Mouse (Mus musculus): ENCODE measurements around the gene Smtnl2. TPM values are rescaled to one million over a fixed set of nuclear protein-coding genes. Genes with fewer than 3 reads are reported as not detected.
"Not testable (repeated sequence)": the region's sequence is repeated elsewhere in the genome, so short reads cannot be mapped to it uniquely, and the experiment has no call there.

Gene Smtnl2
- polyA plus RNA-seq, 1 experiment from 2014 or later: 5.5 TPM

DNA sequence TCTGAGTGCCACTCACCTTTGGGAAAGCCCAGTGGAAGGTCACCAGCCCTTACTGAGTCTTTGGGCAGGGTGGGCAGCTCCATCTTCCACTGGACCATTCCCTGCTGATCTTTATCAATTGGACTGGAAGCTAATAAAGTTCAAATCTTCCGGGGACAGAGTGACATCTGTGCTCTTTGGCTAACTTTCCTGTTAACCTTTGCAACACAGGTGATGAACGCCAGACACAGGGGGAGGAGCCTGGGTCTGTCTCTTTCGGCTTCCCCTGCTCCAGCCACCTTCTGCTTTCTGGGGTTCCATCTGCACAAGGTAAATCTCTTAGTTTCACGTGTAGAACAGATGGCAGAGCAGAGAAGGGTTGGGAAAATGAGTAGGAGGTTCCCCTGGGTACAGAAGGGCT lies 26.9 kb upstream of the Smtnl2 start:
- H3K27me3 ChIP-seq: no peaks in the 10 kb centered on the region
- peaks cover 13% of the 10 kb centered on the region for H3K36me3 ChIP-seq
- no peak overlapping the region for H3K27ac ChIP-seq
- H3K4me1 ChIP-seq (replicated peaks): peaks cover 28% of the 10 kb centered on the region
- ATAC-seq (ENCODE audit: low read depth) (no peak), DNase-seq (no peak)
- no peak overlapping the region for H3K4me2 ChIP-seq
- WGBS (ENCODE audit: insufficient replicate concordance): 49% methylated on average over 4 of the region's 4 CpGs
- H3K4me3 ChIP-seq (replicated peaks): no peak overlapping the region
- no peaks in the 10 kb centered on the region for H3K9me3 ChIP-seq (replicated peaks)
- H3K9ac ChIP-seq: no peak overlapping the region

DNA sequence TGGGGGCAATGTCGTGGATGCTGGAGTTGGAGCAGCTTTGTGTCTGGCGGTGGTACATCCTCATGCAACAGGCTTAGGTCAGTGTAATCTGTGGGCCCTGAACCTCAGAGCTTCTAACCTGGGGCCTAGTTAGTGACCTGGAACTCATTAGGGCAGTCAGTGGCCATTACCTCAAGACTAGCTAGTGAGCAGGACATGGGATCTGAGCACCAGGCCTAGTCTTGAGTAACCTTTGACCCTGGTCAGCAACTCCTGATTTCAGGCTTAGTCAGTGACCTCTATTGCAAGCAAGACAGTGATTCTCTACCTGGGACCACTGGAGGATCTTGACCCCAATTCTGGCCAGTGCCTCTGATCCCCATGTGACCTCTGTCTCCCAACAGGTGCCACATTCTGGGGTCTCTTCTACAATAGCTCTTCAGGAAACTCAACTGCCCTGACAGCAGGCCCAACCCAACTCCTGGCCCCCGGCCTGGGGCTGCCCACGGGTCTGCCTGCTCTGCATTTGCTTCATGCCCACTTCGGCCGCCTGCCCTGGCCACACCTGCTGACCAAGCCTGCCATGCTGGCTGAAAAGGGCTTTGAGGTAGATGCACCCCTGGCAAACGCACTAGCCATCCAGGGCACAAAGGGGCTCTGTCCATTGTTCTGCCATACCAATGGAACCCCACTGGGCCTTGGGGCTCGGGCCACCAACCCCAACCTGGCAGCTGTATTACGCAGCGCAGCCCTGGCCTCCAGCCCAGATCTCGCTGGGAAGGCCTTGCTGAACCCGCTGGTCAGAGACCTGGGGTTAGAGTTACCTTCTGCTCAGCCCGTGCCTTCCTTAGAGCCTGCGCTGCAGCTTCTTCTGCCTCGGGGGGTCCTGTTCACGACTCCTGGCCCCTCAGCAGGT lies 25.5 kb upstream of the Smtnl2 start:
- no peaks in the 10 kb centered on the region for H3K27me3 ChIP-seq
- H3K27ac ChIP-seq: no peak overlapping the region
- no peak overlapping the region for H3K4me3 ChIP-seq (replicated peaks)
- no peak for ATAC-seq (ENCODE audit: low read depth)
- H3K4me2 ChIP-seq: no peak overlapping the region
- no peaks in the 10 kb centered on the region for H3K36me3 ChIP-seq
- H3K9ac ChIP-seq: no peak overlapping the region
- H3K4me1 ChIP-seq (replicated peaks): peaks cover 14% of the 10 kb centered on the region
- no peaks in the 10 kb centered on the region for H3K9me3 ChIP-seq (replicated peaks)
- WGBS (ENCODE audit: insufficient replicate concordance): 79% methylated on average over 16 of the region's 16 CpGs
- no peak for DNase-seq

DNA sequence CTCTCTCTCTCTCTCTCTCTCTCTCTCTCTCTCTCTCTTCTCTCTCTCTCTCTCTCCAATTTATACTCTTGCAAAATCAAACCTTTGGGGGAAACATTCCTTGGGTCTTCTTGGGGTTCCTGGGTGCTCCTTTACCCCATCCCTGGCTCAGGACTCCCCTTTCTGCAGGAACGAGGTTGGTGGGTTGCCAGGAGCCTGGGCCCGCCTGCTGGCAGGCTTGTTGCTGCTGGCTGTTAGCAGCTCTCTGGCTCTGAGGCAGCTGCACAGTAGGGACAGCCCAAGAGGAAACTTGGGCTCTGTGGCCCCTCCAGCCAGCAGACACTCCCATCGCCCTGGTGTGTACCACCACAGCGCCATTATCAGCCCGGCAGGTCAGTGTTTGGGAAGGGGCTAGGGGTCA lies 24.8 kb upstream of the Smtnl2 start:
- no peak overlapping the region for H3K9ac ChIP-seq
- no peaks in the 10 kb centered on the region for H3K27me3 ChIP-seq
- H3K4me1 ChIP-seq (replicated peaks): 0 out of 2 replicates have a peak, but pooled peaks cover 7% of the 10 kb centered on the region
- ATAC-seq (ENCODE audit: low read depth): no peak
- no peak overlapping the region for H3K4me2 ChIP-seq
- H3K9me3 ChIP-seq (replicated peaks): no peaks in the 10 kb centered on the region
- no peak for DNase-seq
- 63% methylated on average over 5 of the region's 5 CpGs for WGBS (ENCODE audit: insufficient replicate concordance)
- no peak overlapping the region for H3K27ac ChIP-seq
- H3K36me3 ChIP-seq: no peaks in the 10 kb centered on the region
- H3K4me3 ChIP-seq (replicated peaks): no peak overlapping the region

DNA sequence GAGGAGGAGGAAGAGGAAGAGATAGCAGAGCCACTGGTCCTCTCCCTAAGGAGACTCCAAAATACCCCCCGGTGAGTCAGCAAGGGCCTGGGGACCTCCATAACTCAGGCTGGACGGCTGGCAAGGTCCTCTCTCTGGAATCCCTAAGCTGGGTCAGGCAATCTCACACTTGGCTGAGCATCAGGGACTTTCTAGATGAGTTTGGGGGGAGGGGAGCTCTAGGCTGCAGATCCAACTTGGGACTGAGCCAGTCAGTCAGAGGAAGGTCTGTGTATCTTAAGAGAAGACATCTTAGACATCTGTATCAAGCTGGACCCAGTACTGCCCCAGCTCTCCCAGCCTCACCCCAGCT lies 24.2 kb upstream of the Smtnl2 start:
- no peak overlapping the region for H3K4me2 ChIP-seq
- WGBS (ENCODE audit: insufficient replicate concordance): 54% methylated on average over 2 of the region's 2 CpGs
- no peak overlapping the region for H3K27ac ChIP-seq
- no peaks in the 10 kb centered on the region for H3K27me3 ChIP-seq
- H3K4me1 ChIP-seq (replicated peaks): 0 out of 2 replicates have a peak, but pooled peaks cover 6% of the 10 kb centered on the region
- no peak for DNase-seq
- H3K9me3 ChIP-seq (replicated peaks): no peaks in the 10 kb centered on the region
- no peak overlapping the region for H3K4me3 ChIP-seq (replicated peaks)
- H3K36me3 ChIP-seq: no peaks in the 10 kb centered on the region
- no peak overlapping the region for H3K9ac ChIP-seq
- ATAC-seq (ENCODE audit: low read depth): no peak

DNA sequence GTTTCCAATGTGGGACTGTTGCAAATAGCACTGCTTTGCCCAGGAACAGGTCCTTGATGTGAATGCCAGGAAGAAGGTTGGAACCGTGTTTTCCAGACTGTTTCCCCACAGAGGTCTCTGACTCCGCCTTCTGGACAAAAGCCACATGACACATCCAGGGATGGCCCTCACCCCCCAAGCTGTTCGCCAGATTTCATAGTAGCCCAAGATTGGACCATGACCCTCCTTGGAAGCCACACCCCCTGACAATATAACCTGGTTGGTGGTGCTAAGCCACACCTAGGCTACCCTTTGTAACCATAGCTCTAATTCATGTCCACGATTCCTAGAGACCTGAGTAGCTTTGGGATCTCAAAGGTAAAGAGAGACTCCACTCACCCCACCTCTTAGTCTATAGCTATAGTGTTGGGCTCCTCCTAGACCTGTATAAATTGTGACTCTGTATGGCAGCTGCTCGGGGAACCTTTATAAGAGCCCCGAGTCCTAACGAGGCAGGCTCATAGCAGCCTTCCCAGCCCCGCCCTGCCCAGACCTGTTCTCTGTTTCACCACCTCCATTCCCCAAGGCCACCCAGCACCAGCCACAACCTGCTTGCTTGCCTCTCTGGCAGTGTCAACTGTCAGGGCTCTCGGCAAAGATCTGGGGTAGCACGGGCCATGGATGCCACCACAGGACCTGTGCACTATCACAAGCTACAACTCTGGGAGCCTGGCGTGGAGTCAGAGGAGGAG lies 23.6 kb upstream of the Smtnl2 start, which contains the start of gene Ggt6:
Ggt6 (plus strand) TSS at position 564 of the 731 bp plus-strand sequence.
- no peak within 1 kb of the TSS for H3K9ac ChIP-seq
- H3K36me3 ChIP-seq: no peaks in the 10 kb centered on the region
- H3K27me3 ChIP-seq: no peaks in the 10 kb centered on the region
- no peaks in the 10 kb centered on the region for H3K9me3 ChIP-seq (replicated peaks)
- 0 out of 2 replicates have a peak, but pooled peaks cover 4% of the 10 kb centered on the region for H3K4me1 ChIP-seq (replicated peaks)
- ATAC-seq (ENCODE audit: low read depth): no peak
- H3K27ac ChIP-seq: no peak within 1 kb of the TSS
- no peak within 1 kb of the TSS for H3K4me2 ChIP-seq
- no peak for DNase-seq
- WGBS (ENCODE audit: insufficient replicate concordance): 54% methylated on average over 11 of the region's 11 CpGs
- no peak within 1 kb of the TSS for H3K4me3 ChIP-seq (replicated peaks)

DNA sequence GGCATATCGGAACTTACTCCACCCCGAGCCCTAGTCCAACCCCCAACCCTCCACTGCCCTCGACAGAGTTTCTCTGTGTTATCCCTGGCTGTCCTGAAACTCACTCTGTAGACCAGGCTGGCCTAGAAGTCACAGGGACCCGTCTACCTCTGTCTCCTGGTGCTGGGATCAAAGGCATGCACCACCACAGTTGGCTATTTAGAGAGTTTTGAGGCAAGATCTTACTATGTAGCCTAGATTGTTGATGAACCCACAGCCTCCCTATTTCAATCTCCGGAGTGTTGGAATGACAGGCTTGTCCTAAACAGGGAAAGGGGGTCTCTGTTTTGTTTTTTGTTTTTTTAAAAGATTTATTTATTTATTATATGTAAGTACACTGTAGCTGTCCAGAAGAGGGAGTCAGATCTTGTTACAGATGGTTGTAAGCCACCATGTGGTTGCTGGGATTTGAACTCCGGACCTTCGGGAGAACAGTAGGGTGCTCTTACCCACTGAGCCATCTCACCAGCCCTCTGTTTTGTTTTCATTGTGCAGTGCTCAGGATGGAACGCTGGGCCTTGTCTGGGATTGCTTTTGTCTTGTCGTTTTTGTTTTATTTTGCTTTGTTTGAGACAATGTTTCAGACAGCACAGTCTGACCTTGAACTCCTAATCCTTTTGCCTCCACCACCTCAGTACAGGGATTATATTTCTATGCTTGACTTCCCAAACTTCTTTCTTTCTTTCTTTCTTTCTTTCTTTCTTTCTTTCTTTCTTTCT lies 19.0 kb upstream of the Smtnl2 start:
- H3K27ac ChIP-seq; H3K4me3 ChIP-seq (replicated peaks); DNase-seq; H3K4me2 ChIP-seq; H3K9ac ChIP-seq; H3K4me1 ChIP-seq (replicated peaks); H3K36me3 ChIP-seq; H3K27me3 ChIP-seq; ATAC-seq (ENCODE audit: low read depth); H3K9me3 ChIP-seq (replicated peaks): not testable (repeated sequence)
- 63% methylated on average over 9 of the region's 9 CpGs for WGBS (ENCODE audit: insufficient replicate concordance)

DNA sequence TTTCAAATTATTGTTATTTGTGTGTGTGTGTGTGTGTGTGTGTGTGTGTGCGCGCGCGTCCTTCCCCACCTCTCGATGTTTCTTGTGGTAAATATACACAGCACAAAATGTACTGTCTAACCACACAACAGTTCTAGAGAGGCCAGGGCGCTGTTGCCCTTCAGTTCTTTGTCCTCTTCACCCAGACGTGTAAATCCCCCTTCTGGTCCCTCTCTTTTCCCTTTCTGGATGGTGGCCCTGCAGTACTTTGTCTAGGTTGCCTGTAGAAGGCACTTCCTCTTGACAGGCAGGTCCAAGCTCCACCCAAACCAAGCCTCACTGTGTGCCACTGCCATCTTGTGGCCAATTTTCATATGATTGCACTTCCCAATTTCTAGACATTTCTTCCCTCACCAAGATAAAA lies 17.8 kb upstream of the Smtnl2 start:
- peaks cover 7% of the 10 kb centered on the region for H3K4me1 ChIP-seq (replicated peaks)
- H3K4me3 ChIP-seq (replicated peaks): 0 out of 2 replicates have a peak overlapping the region, but pooled peaks have one; percentile 33
- H3K36me3 ChIP-seq: no peaks in the 10 kb centered on the region
- H3K4me2 ChIP-seq: peak overlapping the region; percentile 57
- H3K9me3 ChIP-seq (replicated peaks): no peaks in the 10 kb centered on the region
- H3K27ac ChIP-seq: no peak overlapping the region
- DNase-seq (peak; percentile 70), ATAC-seq (ENCODE audit: low read depth) (peak; percentile 79)
- WGBS (ENCODE audit: insufficient replicate concordance): 35% methylated on average over 7 of the region's 7 CpGs
- no peaks in the 10 kb centered on the region for H3K27me3 ChIP-seq
- peak overlapping the region; percentile 33; the same call in 1 of the 2 replicates for H3K9ac ChIP-seq

DNA sequence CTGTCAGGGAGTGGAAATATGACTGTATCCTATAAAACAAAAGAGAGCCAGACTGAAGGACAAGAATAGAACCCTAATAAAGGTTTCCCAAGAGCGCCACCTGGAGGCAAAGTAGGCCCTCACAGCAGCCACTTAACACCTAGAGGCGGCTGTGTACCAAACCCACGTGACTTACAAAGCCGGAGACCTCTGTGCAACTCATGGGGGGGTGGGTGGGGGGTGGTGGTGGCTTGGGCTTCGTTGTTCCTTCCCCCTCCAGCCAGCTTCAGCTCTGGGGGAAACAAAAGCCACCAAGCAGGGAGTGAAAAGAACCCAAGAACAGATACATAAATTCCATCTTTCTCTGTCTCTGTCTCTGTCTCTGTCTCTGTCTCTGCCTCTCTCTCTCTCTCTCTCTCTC lies 17.2 kb upstream of the Smtnl2 start:
- Histone ChIP-seq H3K27ac (no peak overlapping the region), H3K9ac (no peak overlapping the region), H3K4me1 (replicated peaks) (peaks cover 7% of the 10 kb centered on the region), H3K27me3 (no peaks in the 10 kb centered on the region), H3K36me3 (no peaks in the 10 kb centered on the region), H3K4me2 (peak overlapping the region; percentile 57), H3K9me3 (replicated peaks) (no peaks in the 10 kb centered on the region), H3K4me3 (replicated peaks) (no peak overlapping the region)
- DNase-seq (peak; percentile 71), ATAC-seq (ENCODE audit: low read depth) (peak; percentile 71)
- 0% methylated on average over 5 of the region's 5 CpGs for WGBS (ENCODE audit: insufficient replicate concordance)

DNA sequence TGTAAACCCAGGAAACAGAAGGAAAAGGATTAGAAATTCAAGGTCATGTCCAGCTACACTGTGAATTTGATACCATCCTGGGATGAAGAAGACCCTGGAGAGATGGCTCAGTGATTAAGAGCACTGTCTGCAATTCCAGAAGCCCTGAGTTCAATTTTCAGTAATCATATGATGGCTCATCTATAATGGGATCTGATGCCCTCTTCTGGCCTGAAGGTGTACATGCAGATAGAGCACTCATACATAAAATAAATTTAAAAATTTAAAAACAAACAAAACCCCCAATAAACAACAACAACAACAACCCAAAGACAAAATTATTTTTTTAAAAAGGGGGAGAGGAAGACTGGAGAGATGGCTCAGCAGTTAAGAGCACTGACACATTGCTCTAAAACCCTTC lies 15.4 kb upstream of the Smtnl2 start:
- ATAC-seq (ENCODE audit: low read depth): no peak
- no peak for DNase-seq

DNA sequence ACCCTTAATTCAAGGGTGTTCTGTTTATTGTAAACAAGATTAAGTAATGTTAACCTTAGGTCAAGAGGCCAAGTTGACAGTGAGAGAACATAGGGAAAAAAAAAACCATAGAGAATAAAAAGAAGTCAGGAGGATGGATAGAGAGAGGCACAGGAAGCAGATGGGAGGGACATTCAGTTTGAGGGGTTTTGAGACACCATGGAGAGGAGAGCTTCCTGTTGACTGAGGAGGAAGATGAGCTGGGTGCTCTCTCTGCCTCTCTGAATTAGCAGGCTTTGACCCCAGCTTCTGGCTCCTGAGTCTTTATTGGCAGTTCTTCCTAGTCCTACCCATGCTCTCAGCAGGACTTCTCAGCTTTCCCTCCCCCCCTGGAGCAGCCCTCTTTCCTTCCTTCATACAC lies 13.7 kb upstream of the Smtnl2 start:
- no peaks in the 10 kb centered on the region for H3K36me3 ChIP-seq
- no peaks in the 10 kb centered on the region for H3K9me3 ChIP-seq (replicated peaks)
- H3K27ac ChIP-seq: no peak overlapping the region
- H3K9ac ChIP-seq: no peak overlapping the region
- DNase-seq (no peak), ATAC-seq (ENCODE audit: low read depth) (no peak)
- H3K4me3 ChIP-seq (replicated peaks): no peak overlapping the region
- no peaks in the 10 kb centered on the region for H3K27me3 ChIP-seq
- no peak overlapping the region for H3K4me2 ChIP-seq
- H3K4me1 ChIP-seq (replicated peaks): peaks cover 7% of the 10 kb centered on the region

More for the DNA sequence above, 15.4 kb upstream of the Smtnl2 start:
- H3K4me3 ChIP-seq (replicated peaks): no peak overlapping the region
- H3K27me3 ChIP-seq: no peaks in the 10 kb centered on the region
- H3K36me3 ChIP-seq: no peaks in the 10 kb centered on the region
- H3K27ac ChIP-seq: no peak overlapping the region
- no peaks in the 10 kb centered on the region for H3K9me3 ChIP-seq (replicated peaks)
- H3K9ac ChIP-seq: no peak overlapping the region
- H3K4me2 ChIP-seq: no peak overlapping the region
- peaks cover 7% of the 10 kb centered on the region for H3K4me1 ChIP-seq (replicated peaks)

DNA sequence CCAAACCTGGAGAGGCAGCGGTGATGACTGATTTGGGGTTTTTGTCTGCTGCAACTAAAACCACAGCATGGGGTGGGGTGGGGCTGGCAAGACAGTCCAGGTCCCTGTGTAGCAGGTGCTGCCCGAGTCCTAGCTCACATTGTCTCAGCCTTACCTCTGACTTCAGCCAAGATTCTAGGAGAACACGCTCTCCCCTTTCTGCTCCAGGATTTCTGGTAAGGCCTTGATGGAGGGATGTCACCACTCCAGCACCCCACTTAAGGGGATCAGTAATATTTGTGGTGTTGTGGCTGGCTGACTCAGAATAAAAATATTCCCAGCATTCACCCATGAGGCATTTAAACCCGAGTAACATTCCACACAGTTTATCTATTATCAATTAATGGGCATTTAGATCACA lies 12.2 kb upstream of the Smtnl2 start:
- Histone ChIP-seq H3K27me3 (no peaks in the 10 kb centered on the region), H3K27ac (no peak overlapping the region), H3K36me3 (no peaks in the 10 kb centered on the region), H3K9ac (no peak overlapping the region), H3K4me3 (replicated peaks) (no peak overlapping the region), H3K4me1 (replicated peaks) (peaks cover under 1% of the 10 kb centered on the region; the same call in 1 of the 2 replicates), H3K4me2 (no peak overlapping the region), H3K9me3 (replicated peaks) (no peaks in the 10 kb centered on the region)
- ATAC-seq (ENCODE audit: low read depth) (no peak), DNase-seq (no peak)
- 55% methylated on average over 4 of the region's 4 CpGs for WGBS (ENCODE audit: insufficient replicate concordance)

All from liver, embryonic 13.5 days (tissue).